Mouse (Mus musculus) kidney, postnatal 10 days (tissue): ENCODE results near the gene Tmem63c.

Source experiments
- DNase-seq: peaks from one replicate; pipeline ENCODE4 v3.0.0; 2021; ENCODE audit warnings: mixed read lengths

Tmem63c gene

DNA sequence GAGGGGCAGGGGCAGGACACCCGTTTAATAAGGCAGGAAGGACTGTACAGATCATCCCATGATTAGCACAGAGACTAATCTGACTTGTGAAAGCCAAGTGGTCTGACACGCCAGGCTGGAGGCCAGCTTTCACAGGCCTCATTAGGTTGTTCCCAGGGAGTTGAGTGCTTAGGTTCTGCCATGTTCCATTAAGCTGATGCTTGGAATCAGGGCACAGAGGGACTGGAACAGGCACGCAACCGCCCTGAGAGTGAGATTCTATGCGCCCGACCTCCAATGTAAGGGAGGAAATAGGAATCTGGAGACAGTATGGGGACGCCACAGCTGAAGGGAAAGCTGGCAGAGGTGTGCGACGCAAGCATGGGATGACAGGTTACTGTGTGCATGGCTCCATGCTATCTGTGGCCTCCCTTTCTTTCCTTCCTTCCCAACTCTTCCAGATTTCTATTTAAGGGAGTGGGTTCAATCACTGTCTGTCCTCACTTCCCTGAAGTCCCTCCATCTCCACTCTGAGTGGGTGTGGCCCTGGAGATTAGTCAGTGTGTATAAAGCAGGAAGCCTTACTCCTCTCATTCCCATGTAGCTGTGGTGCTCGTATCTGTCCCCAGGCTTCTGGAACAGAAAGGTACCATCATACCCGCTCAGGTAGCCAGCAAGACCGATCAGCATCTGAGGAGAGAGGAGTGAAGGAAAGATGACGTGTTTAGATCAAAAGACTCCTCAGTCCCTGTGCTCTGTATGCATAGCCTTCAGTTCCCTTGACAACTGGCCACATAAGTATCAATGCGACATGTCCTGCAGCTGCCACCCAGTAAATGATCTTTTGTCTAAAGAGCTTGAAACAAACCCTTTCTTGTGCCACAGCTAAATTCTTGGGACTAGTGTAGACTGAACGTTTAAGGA, 116.5 kb downstream of the Tmem63c start:
- no peak for DNase-seq

- DNase-seq, result no peak
These were observed 117.2 kb downstream of the Tmem63c start for GRCm38 (mm10) chr12:87138342-87138701.

DNA sequence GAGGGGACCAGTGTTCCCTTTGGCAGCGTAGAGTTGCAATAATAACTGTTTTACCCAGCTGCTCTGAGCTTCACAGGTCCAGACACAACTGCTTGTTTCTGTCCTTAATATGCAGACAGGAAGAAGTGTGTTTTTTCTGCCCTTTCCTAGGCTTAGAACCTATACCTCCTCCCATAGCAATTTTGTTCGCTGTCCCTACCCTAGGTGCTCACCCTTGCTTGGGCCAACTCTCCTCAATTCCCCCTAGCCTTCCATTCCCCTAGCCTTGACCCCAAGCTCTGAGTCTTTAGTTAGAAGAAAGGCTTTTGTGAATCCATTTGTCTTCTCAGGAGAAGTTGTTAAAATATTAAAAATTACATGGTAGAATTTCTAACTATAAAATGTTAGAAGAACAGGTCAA, 117.6 kb downstream of the Tmem63c start:
- no peak for DNase-seq
